Mouse (Mus musculus) limb, embryonic 11.5 days (tissue): Measurements from ENCODE around the gene Mphosph6. TPM values are rescaled to one million over a fixed set of nuclear protein-coding genes. Genes with fewer than 3 reads are reported as not detected.

Experiments used
- polyA plus RNA-seq: library from polyadenylated mRNA; unstranded; fragments of >200 nt; fragmentation: Nextera tagmentation; extraction: Ambion mirVana; gene quantifications from 2 replicates; pipeline ENCODE4 v1.2.1, GENCODE M21; 2014

The Mphosph6 gene
- polyA plus RNA-seq, 1 experiment from 2014 or later: 66.3 TPM

Other genes starting within 250 kb of the Mphosph6 start
- gene Sdr42e1, start 128.3 kb downstream of the Mphosph6 start, polyA plus RNA-seq: 0.72 and 0.78 TPM in 2 replicates
- not detected in 2 replicates for gene Hsd17b2, start 100.0 kb downstream of the Mphosph6 start, polyA plus RNA-seq